Mouse (Mus musculus) testis, adult 2 months (tissue): ENCODE results near the gene Pstpip1.

Experiments used
- CTCF ChIP-seq: fragments of 200-500 bp; IDR thresholded peaks from 2 replicates; pipeline ENCODE4 v1.5.1; 2012; ENCODE audit warnings: low read depth, mild to moderate bottlenecking, inconsistent platforms, low read length, moderate library complexity; ENCODE audit not compliant: control insufficient read depth, insufficient read depth, insufficient replicate concordance
- POLR2A ChIP-seq: fragments of 200-500 bp; IDR thresholded peaks from 2 replicates; pipeline ENCODE4 v1.6.1; 2012; ENCODE audit warnings: low read depth, mild to moderate bottlenecking, inconsistent platforms, low read length, moderate library complexity; ENCODE audit not compliant: control insufficient read depth

GRCm38 (mm10) chr9:56041372-56042180 is 48.2 kb upstream of the Pstpip1 start, which contains the start of gene Rcn2:
- TF ChIP-seq POLR2A = peak; percentile 93
- TF ChIP-seq CTCF = no peak
